Mouse (Mus musculus): ENCODE data around the gene Nom1.

- TF ChIP-seq CTCF (IDR thresholded peaks at IDR 0.05; ENCODE audit: borderline replicate concordance, extremely low read depth, insufficient read depth, insufficient read length) (no peak), POLR2A (IDR thresholded peaks at IDR 0.05; ENCODE audit: borderline replicate concordance, extremely low read depth, insufficient read depth, insufficient read length, poor library complexity, severe bottlenecking) (no peak)
Measured at GRCm38 (mm10) chr5:29456895-29457656, 22.6 kb downstream of the Nom1 start.
